Mouse (Mus musculus): ENCODE measurements around the gene 1600014C10Rik. TPM values are rescaled to one million over a fixed set of nuclear protein-coding genes. Genes with fewer than 3 reads are reported as not detected.

The 1600014C10Rik gene
- polyA plus RNA-seq, 2 experiments = 4.7 to 10.3 TPM

GRCm38 (mm10) chr7:38163433-38164050, 19.5 kb upstream of the 1600014C10Rik start:
- H3K27ac ChIP-seq = no peak overlapping the region
- TF ChIP-seq EP300 (IDR thresholded peaks at IDR 0.05; ENCODE audit: low read depth) (no peak), CTCF (IDR thresholded peaks at IDR 0.05; ENCODE audit: low read depth) (no peak)
- no peaks in the 10 kb centered on the region for H3K9me3 ChIP-seq (ENCODE audit: control insufficient read depth, low read length)

GRCm38 (mm10) chr7:38166930-38167645, 15.9 kb upstream of the 1600014C10Rik start:
- H3K4me2 ChIP-seq (ENCODE audit: low read depth) = peak overlapping the region; percentile 30
- H3K9ac ChIP-seq (replicated peaks) = no peak overlapping the region
- peaks cover 3 to 6% of the 10 kb centered on the region in 2 experiments; a peak in 1 of 4 replicates for H3K4me1 ChIP-seq (replicated peaks; ENCODE audit: control insufficient read depth in 2 of 2, insufficient read depth in 2 of 2, low read length in 1 of 2)
- H3K27me3 ChIP-seq (ENCODE audit: control insufficient read depth, insufficient read depth, low read length) = no peaks in the 10 kb centered on the region
- no peaks in the 10 kb centered on the region for H3K9me3 ChIP-seq (ENCODE audit: control insufficient read depth, low read length)
- no peak for TF ChIP-seq CTCF (IDR thresholded peaks at IDR 0.05; ENCODE audit: low read depth)
- no peak for TF ChIP-seq EP300 (IDR thresholded peaks at IDR 0.05; ENCODE audit: low read depth)
- no peak for ATAC-seq (ENCODE audit: insufficient read depth)
- no peak overlapping the region for H3K27ac ChIP-seq
- WGBS (ENCODE audit: insufficient replicate concordance) = 21% methylated on average over 21 of the region's 21 CpGs
- H3K36me3 ChIP-seq (replicated peaks; ENCODE audit: control insufficient read depth, insufficient read depth, low read depth) = no peaks in the 10 kb centered on the region
- no peak overlapping the region for H3K4me3 ChIP-seq (ENCODE audit: insufficient read depth in 1 of 2, low read depth in 2 of 2, low read length in 2 of 2)
- no peak for DNase-seq (ENCODE audit: low read depth in 3 of 3, low spot score in 3 of 3)

More at GRCm38 (mm10) chr7:38163433-38164050, 19.5 kb upstream of the 1600014C10Rik start:
- peaks cover 3 to 6% of the 10 kb centered on the region in 2 experiments; a peak in 1 of 4 replicates for H3K4me1 ChIP-seq (replicated peaks; ENCODE audit: control insufficient read depth in 2 of 2, insufficient read depth in 2 of 2, low read length in 1 of 2)
- WGBS (ENCODE audit: insufficient replicate concordance) = 14% methylated on average over 9 of the region's 9 CpGs
- H3K4me3 ChIP-seq (ENCODE audit: insufficient read depth in 1 of 2, low read depth in 2 of 2, low read length in 2 of 2) = no peak overlapping the region
- no peak overlapping the region for H3K4me2 ChIP-seq (ENCODE audit: low read depth)
- no peaks in the 10 kb centered on the region for H3K27me3 ChIP-seq (ENCODE audit: control insufficient read depth, insufficient read depth, low read length)
- no peak for ATAC-seq (ENCODE audit: insufficient read depth)
- H3K9ac ChIP-seq (replicated peaks) = no peak overlapping the region
- no peak for DNase-seq (ENCODE audit: low read depth in 3 of 3, low spot score in 3 of 3)
- H3K36me3 ChIP-seq (replicated peaks; ENCODE audit: control insufficient read depth, insufficient read depth, low read depth) = no peaks in the 10 kb centered on the region

- DNase-seq (ENCODE audit: low read depth in 3 of 3, low spot score in 3 of 3) (peak in 1 of 3 experiments; percentile 44), ATAC-seq (ENCODE audit: insufficient read depth) (no peak)
- Histone ChIP-seq H3K9me3 (ENCODE audit: control insufficient read depth, low read length) (no peaks in the 10 kb centered on the region), H3K9ac (replicated peaks) (no peak overlapping the region), H3K4me2 (ENCODE audit: low read depth) (peak overlapping the region; percentile 30), H3K27ac (no peak overlapping the region), H3K4me3 (ENCODE audit: insufficient read depth in 1 of 2, low read depth in 2 of 2, low read length in 2 of 2) (no peak overlapping the region), H3K27me3 (ENCODE audit: control insufficient read depth, insufficient read depth, low read length) (no peaks in the 10 kb centered on the region), H3K4me1 (replicated peaks; ENCODE audit: control insufficient read depth in 2 of 2, insufficient read depth in 2 of 2, low read length in 1 of 2) (peaks cover 3 to 6% of the 10 kb centered on the region in 2 experiments; a peak in 1 of 4 replicates), H3K36me3 (replicated peaks; ENCODE audit: control insufficient read depth, insufficient read depth, low read depth) (no peaks in the 10 kb centered on the region)
- TF ChIP-seq CTCF (IDR thresholded peaks at IDR 0.05; ENCODE audit: low read depth) (peak; percentile 62), EP300 (IDR thresholded peaks at IDR 0.05; ENCODE audit: low read depth) (no peak)
- 13% methylated on average over 11 of the region's 11 CpGs for WGBS (ENCODE audit: insufficient replicate concordance)
Observed at GRCm38 (mm10) chr7:38167724-38168141, 15.3 kb upstream of the 1600014C10Rik start.

GRCm38 (mm10) chr7:38173871-38174270, 9.1 kb upstream of the 1600014C10Rik start:
- no peak overlapping the region for H3K27ac ChIP-seq
- H3K4me3 ChIP-seq (ENCODE audit: insufficient read depth in 1 of 2, low read depth in 2 of 2, low read length in 2 of 2) = 0 out of 4 replicates have a peak overlapping the region, but pooled peaks of 1 of the 2 experiments have one; percentile 3
- no peaks in the 10 kb centered on the region for H3K9me3 ChIP-seq (ENCODE audit: control insufficient read depth, low read length)
- H3K36me3 ChIP-seq (replicated peaks; ENCODE audit: control insufficient read depth, insufficient read depth, low read depth) = no peaks in the 10 kb centered on the region
- peaks cover 18% of the 10 kb centered on the region for H3K27me3 ChIP-seq (ENCODE audit: control insufficient read depth, insufficient read depth, low read length)
- ATAC-seq (ENCODE audit: insufficient read depth) = no peak
- no peak for DNase-seq (ENCODE audit: low read depth in 3 of 3, low spot score in 3 of 3)
- peak overlapping the region; percentile 38 for H3K4me2 ChIP-seq (ENCODE audit: low read depth)
- no peak for TF ChIP-seq EP300 (IDR thresholded peaks at IDR 0.05; ENCODE audit: low read depth)
- no peak for TF ChIP-seq CTCF (IDR thresholded peaks at IDR 0.05; ENCODE audit: low read depth)
- H3K9ac ChIP-seq (replicated peaks) = no peak overlapping the region
- WGBS (ENCODE audit: insufficient replicate concordance) = 25% methylated on average over 14 of the region's 14 CpGs
- H3K4me1 ChIP-seq (replicated peaks; ENCODE audit: control insufficient read depth in 2 of 2, insufficient read depth in 2 of 2, low read length in 1 of 2) = no peaks in the 10 kb centered on the region
